Mouse (Mus musculus) heart, embryonic 16.5 days (tissue): ENCODE data around the gene Lmod1. TPM values are rescaled to one million over a fixed set of nuclear protein-coding genes. Genes with fewer than 3 reads are reported as not detected.

Experiments used
- ATAC-seq: fragments of 200-750 bp; cut with Nextera tagmentation; replicated peaks from 2 replicates; pipeline ENCODE4 v1.8.0; 2017; ENCODE audit warnings: moderate number of reproducible peaks; ENCODE audit not compliant: insufficient read depth, low FRiP score; ENCODE audit errors: extremely low read depth
- H3K27ac ChIP-seq: fragments of 300-500 bp; sonication (generic); 2 replicates; pipeline ENCODE4 v1.5.1; 2014; ENCODE audit warnings: mild to moderate bottlenecking, low read length, control low read depth, moderate library complexity
- H3K27me3 ChIP-seq: fragments of 300-500 bp; sonication (generic); 2 replicates; pipeline ENCODE4 v1.6.1; 2014; ENCODE audit warnings: low read length, mixed read lengths; ENCODE audit not compliant: control insufficient read depth, insufficient read depth
- H3K36me3 ChIP-seq: fragments of 300-500 bp; sonication (generic); 2 replicates; pipeline ENCODE4 v1.6.1; 2014; ENCODE audit not compliant: control insufficient read depth, insufficient read depth
- H3K4me1 ChIP-seq: fragments of 300-500 bp; sonication (generic); 2 replicates; pipeline ENCODE4 v1.6.1; 2014; ENCODE audit warnings: low read length, mixed read lengths; ENCODE audit not compliant: control insufficient read depth, insufficient read depth
- H3K4me2 ChIP-seq: fragments of 300-500 bp; sonication (generic); 2 replicates; pipeline ENCODE4 v1.6.1; 2014; ENCODE audit warnings: low read depth, mild to moderate bottlenecking, control low read depth, low read length
- H3K4me3 ChIP-seq: fragments of 300-500 bp; sonication (generic); 2 replicates; pipeline ENCODE4 v1.5.1; 2014; ENCODE audit warnings: mild to moderate bottlenecking, control low read depth, low read length
- H3K9ac ChIP-seq: fragments of 300-500 bp; sonication (generic); 2 replicates; pipeline ENCODE4 v1.6.1; 2014; ENCODE audit warnings: low read length, control low read depth
- H3K9me3 ChIP-seq: fragments of 300-500 bp; sonication (generic); replicated peaks from 2 replicates; pipeline ENCODE4 v1.6.1; 2016; ENCODE audit warnings: low read length; ENCODE audit not compliant: control insufficient read depth
- WGBS: fragments of 180-500 bp; shearing (Covaris S2); extraction: QIAGEN DNeasy Blood & Tissue Kit; methylation state at CpG from one replicate; pipeline ENCODE4 v1.1.7; 2014; 5-methylcytosine and 5-hydroxymethylcytosine counted together
- polyA plus RNA-seq: library from polyadenylated mRNA; unstranded; fragments of >200 nt; fragmentation: Nextera tagmentation; extraction: Ambion mirVana; gene quantifications from 2 replicates; pipeline ENCODE4 v1.2.1, GENCODE M21; 2015

Lmod1 gene
- polyA plus RNA-seq, 1 experiment from 2014 or later: 1.7 TPM

DNA sequence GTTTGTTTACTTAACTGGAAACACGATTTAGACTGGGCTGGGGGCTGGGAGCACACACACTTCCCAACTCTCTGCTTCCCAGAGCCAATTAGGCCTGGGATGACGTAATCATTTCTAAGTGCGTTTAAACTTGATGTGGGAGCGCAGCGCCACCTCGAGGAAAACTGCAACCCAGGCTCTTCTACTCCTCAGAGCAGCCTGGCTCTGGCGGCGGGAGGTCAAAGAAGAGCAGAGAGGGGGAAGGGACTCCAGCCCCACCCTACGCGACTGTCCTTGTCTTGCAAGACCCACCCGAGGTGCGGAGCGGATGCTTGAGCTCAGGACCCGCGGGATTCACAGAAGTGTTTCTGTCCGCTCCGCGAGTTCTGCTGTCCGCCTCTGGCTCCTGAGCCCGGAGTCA, 43.6 kb downstream of the Lmod1 start:
- WGBS: 1% methylated on average over 20 of the region's 20 CpGs
- Histone ChIP-seq H3K27me3 (peaks cover 3% of the 10 kb centered on the region), H3K4me1 (peaks cover 17% of the 10 kb centered on the region), H3K27ac (no peak overlapping the region), H3K4me3 (peak overlapping the region; percentile 54), H3K9ac (peak overlapping the region; percentile 78), H3K9me3 (no peaks in the 10 kb centered on the region), H3K4me2 (peak overlapping the region; percentile 94), H3K36me3 (no peaks in the 10 kb centered on the region)
- peak; percentile 67 for ATAC-seq

DNA sequence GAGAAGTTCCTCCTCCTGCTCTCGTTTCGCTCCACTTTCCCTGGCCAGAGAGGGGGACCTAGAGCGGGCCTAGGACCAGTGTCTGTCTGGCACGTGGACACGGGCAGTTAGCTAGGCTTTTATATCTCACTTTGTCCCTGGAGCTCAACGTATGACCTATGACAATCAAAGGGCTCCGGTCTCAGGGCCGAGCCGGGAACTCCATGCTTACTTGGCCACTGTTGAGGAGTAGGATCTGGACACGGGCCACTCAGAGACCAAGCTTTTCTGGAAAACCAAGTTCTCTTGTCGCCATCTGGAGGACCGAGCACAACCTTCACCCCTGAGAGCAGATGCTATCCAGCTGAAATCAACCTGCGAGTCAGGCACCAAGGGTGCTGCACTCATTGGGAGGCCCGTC, 44.4 kb downstream of the Lmod1 start:
- 14% methylated on average over 14 of the region's 14 CpGs for whole genome bisulfite sequencing
- H3K4me2 ChIP-seq: peak overlapping the region; percentile 94
- no peaks in the 10 kb centered on the region for H3K9me3 ChIP-seq
- no peaks in the 10 kb centered on the region for H3K36me3 ChIP-seq
- H3K27me3 ChIP-seq: peaks cover 3% of the 10 kb centered on the region; the same call in 1 of the 2 replicates
- H3K9ac ChIP-seq: peak overlapping the region; percentile 78
- H3K4me1 ChIP-seq: peaks cover 19% of the 10 kb centered on the region
- H3K4me3 ChIP-seq: peak overlapping the region; percentile 54
- no peak overlapping the region for H3K27ac ChIP-seq
- ATAC-seq: peak; percentile 19; the same call in 1 of the 2 replicates

DNA sequence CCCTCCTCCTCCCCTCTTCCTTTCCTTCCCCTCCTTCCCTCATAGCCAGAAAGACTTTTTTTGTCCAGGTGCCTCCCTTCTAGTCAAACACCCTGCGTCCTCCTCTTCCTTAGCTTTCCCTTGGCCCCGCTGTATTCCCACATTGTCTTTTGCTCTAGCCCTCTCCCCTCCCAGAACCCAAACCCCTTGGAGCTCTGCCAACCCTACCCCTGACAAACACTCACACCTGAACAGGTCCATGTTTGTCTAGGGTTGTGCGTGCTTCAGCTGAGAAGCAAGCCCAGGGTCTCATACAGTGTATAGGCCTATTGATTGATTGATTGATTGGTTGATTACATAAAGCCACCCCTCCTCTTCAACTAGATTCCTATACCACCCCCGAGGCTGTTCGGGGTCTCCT, 44.8 kb downstream of the Lmod1 start:
- H3K9ac ChIP-seq: no peak overlapping the region
- H3K27ac ChIP-seq: no peak overlapping the region
- H3K4me2 ChIP-seq: no peak overlapping the region

DNA sequence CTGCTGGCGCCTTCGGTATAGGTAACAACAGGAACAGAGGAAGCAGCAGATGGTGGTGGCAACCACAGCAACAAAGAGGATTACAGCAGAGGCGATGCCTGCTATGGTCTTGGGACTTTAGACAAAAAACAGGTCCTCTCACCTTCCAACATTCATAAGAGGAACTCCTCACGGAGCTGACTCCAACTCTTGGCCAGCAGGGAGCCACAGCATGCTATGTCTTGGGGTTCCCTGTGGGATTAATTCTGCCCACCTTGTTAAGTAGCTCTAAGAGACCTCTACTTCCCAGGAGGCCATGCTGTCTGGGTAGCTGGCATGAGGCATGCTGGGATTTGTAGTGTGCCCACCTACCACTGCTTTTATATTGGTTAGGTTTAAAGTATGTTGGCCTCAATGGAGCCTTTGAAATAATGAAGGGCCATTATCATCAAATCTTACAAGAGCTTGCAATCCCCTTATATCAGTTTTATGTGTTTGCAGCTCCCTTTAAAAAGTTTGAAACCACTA, 48.6 kb downstream of the Lmod1 start:
- ATAC-seq: no peak
- no peaks in the 10 kb centered on the region for H3K9me3 ChIP-seq
- H3K27me3 ChIP-seq: peaks cover 3% of the 10 kb centered on the region; the same call in 1 of the 2 replicates
- no peak overlapping the region for H3K9ac ChIP-seq
- peaks cover 24% of the 10 kb centered on the region for H3K4me1 ChIP-seq
- 76% methylated on average over 4 of the region's 4 CpGs for WGBS
- no peak overlapping the region for H3K4me3 ChIP-seq
- no peak overlapping the region for H3K4me2 ChIP-seq
- no peaks in the 10 kb centered on the region for H3K36me3 ChIP-seq
- H3K27ac ChIP-seq: no peak overlapping the region

More for the DNA sequence above, 44.8 kb downstream of the Lmod1 start:
- H3K9me3 ChIP-seq: no peaks in the 10 kb centered on the region
- no peak for ATAC-seq
- WGBS: 78% methylated on average over 5 of the region's 5 CpGs
- H3K27me3 ChIP-seq: peaks cover 3% of the 10 kb centered on the region; the same call in 1 of the 2 replicates
- H3K4me3 ChIP-seq: no peak overlapping the region
- no peaks in the 10 kb centered on the region for H3K36me3 ChIP-seq
- peaks cover 24% of the 10 kb centered on the region for H3K4me1 ChIP-seq

DNA sequence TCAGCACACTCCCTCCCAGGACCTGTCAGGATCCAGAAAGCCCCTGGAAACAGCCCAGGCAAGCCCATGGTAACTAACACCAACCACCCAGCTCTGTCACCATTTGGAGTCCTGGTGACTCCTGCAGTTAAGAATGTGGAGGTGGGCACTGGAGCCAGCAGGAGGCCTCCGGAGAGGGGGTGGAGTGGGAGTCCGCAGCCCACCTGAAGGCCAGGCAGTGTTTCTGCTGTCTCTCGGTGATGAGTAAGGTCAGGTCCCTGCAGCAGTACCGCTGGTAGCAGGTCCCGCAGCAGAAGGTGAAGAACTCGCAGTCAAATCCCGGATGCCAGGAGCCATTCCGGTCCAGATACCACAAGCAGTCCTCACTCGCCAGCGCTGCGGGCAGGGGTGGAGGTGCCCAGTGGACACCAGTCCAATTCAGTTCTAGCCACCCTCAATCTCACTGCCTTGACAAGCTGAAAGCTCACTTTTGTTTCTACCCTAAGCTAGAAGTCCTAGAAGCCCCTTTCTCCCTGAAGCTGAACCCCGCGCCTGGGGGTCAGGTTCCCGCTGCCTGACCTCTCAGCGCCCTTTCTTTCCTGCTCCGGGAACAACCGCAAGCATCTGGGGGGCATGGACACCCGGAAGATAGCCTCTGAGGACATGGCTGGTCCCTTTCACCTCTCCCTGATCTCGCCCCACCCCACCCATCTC, 49.7 kb downstream of the Lmod1 start:
- Histone ChIP-seq H3K27ac (peak overlapping the region; percentile 24), H3K4me2 (peak overlapping the region; percentile 86), H3K36me3 (no peaks in the 10 kb centered on the region), H3K4me3 (peak overlapping the region; percentile 67), H3K27me3 (peaks cover 3% of the 10 kb centered on the region; the same call in 1 of the 2 replicates), H3K9me3 (no peaks in the 10 kb centered on the region), H3K9ac (peak overlapping the region; percentile 73), H3K4me1 (peaks cover 28% of the 10 kb centered on the region)
- WGBS: 4% methylated on average over 19 of the region's 19 CpGs
- no peak for ATAC-seq

DNA sequence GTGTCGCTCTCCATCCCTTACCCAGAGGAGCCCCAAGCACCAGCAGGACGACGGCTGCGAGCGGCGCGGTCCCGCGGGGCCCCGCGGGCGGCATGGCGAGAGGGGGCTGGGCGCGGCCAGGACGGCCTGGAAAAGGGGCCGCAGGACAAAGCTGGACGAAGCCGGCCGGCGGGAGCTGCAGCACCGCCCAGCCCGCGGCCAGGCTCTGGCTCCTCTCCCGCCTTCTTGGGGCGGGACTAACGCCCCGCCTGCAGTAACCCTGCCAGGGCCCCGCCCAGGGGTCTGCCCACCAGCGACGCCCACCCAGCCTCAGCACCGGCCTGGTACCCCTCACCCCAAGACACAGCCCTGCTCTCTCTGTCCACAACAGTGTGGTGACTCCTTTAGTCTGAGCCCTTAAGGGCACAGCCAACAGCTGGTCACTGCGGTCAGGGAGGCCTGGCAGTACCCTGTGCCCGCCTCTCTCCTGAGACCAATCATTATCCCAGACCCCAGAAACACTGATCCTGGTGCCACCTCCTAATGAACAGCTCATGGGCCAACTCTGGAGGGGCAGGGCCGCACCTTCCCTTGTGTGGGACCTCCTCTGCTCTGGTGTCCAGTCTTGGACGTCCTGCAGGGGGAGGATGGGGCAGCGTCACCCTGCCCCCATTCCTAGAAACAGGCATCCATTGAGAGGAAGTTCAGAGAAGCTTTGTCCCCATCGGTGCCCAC, 50.4 kb downstream of the Lmod1 start, which contains the start of gene Shisa4:
Shisa4 (minus strand) TSS at position 370 of the 714 bp plus-strand sequence.
- WGBS: 2% methylated on average over 37 of the region's 38 CpGs
- peaks cover 35% of the 10 kb centered on the region for H3K4me1 ChIP-seq
- H3K9me3 ChIP-seq: no peaks in the 10 kb centered on the region
- peak within 1 kb of the TSS; percentile 73 for H3K9ac ChIP-seq
- peak within 1 kb of the TSS; percentile 86 for H3K4me2 ChIP-seq
- H3K4me3 ChIP-seq: peak within 1 kb of the TSS; percentile 67
- peak; percentile 80 for ATAC-seq
- H3K27me3 ChIP-seq: no peaks in the 10 kb centered on the region
- no peaks in the 10 kb centered on the region for H3K36me3 ChIP-seq
- H3K27ac ChIP-seq: peak within 1 kb of the TSS; percentile 24

DNA sequence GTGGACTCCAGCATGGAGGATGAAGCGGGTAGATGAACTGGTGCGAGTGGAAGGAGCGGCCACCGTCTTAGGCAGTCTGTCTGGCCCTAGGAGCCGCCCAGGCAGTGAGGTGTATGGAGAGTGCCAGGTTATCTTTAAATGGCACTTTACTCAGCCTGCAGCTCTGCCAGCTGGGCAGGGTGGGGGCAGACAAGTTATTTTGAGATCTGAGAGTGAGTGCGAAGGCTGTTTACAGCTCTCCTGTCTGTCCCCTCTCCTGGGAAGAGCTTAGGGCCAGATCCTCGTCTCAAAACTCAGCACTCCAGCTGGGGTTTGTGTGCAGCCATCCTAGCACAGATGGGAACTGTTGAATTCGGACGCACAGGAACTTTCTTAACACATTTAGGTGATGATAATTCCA, 54.0 kb downstream of the Lmod1 start:
- no peak overlapping the region for H3K4me3 ChIP-seq
- H3K27me3 ChIP-seq: no peaks in the 10 kb centered on the region
- 30% methylated on average over 9 of the region's 9 CpGs for WGBS
- no peaks in the 10 kb centered on the region for H3K9me3 ChIP-seq
- peak overlapping the region; percentile 84 for H3K27ac ChIP-seq
- H3K4me2 ChIP-seq: peak overlapping the region; percentile 54
- peaks cover 7% of the 10 kb centered on the region; the same call in 1 of the 2 replicates for H3K36me3 ChIP-seq
- peak; percentile 66 for ATAC-seq
- H3K9ac ChIP-seq: peak overlapping the region; percentile 51
- peaks cover 42% of the 10 kb centered on the region for H3K4me1 ChIP-seq

DNA sequence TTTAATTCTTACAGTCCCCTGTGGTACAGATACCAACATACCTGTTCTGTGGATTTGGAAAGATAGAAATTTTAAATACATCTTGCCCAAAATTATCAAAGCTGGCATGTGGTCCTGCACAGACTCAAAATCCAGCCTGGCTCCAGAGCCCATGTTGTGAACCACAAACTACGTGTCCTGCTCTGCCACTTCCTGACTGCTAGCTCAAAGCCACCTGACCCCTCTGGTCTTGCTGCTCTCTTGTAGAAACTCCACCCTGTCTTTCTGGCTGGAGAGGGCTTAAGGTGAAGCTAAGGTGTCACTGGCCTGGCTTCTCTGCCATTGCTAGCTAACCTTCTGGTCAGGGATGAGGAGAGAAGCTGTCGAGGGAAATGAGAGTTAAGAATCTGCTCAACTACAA, 54.4 kb downstream of the Lmod1 start:
- Histone ChIP-seq H3K9ac (0 out of 2 replicates have a peak overlapping the region, but pooled peaks have one; percentile 38), H3K36me3 (peaks cover 12% of the 10 kb centered on the region), H3K27ac (peak overlapping the region; percentile 84), H3K9me3 (no peaks in the 10 kb centered on the region), H3K4me1 (peaks cover 39% of the 10 kb centered on the region), H3K4me3 (no peak overlapping the region), H3K27me3 (no peaks in the 10 kb centered on the region), H3K4me2 (peak overlapping the region; percentile 54)
- ATAC-seq: no peak
- 36% methylated on average over 2 of the region's 2 CpGs for WGBS
